Mouse (Mus musculus) central nervous system, embryonic 14 days (tissue): ENCODE measurements around the gene Sf3b6. TPM values are rescaled to one million over a fixed set of nuclear protein-coding genes. Genes with fewer than 3 reads are reported as not detected.

Experiments used
- polyA plus RNA-seq: library from polyadenylated mRNA; depleted of rRNA; stranded (reverse); fragments of >200 nt; gene quantifications from 2 replicates; pipeline ENCODE4 v1.2.3, GENCODE M21; 2012; rRNA removed

Gene Sf3b6
- polyA plus RNA-seq = 209 and 279 TPM in 2 replicates

GRCm38 (mm10) chr12:4817361-4818101 is at the start of gene Sf3b6:
Gene Sf3b6 (plus strand): TSS chr12:4817544.

GRCm38 (mm10) chr12:4768492-4769332 is 48.6 kb upstream of the Sf3b6 start, which contains the start of the genes Pfn4 and Fam228b:
Gene Pfn4 (plus strand): TSS chr12:4769022.
Gene Fam228b (minus strand): TSS chr12:4769267.

GRCm38 (mm10) chr12:4841392-4841887 is 24.1 kb downstream of the Sf3b6 start, which contains the start of gene Fkbp1b:
Gene Fkbp1b (minus strand): TSS chr12:4841591.

GRCm38 (mm10) chr12:4842890-4843597 is 25.7 kb downstream of the Sf3b6 start, which contains the start of gene Wdcp:
Gene Wdcp (plus strand): TSS chr12:4843303.

GRCm38 (mm10) chr12:4874161-4874927 is 57.0 kb downstream of the Sf3b6 start, which contains the start of gene Mfsd2b:
Gene Mfsd2b (minus strand): TSS chr12:4874359.

Other genes with a start within 250 kb of the Sf3b6 start
- gene Itsn2, start 224.9 kb upstream of the Sf3b6 start, polyA plus RNA-seq = 17.8 and 21.7 TPM in 2 replicates
- gene Gm3625, start 224.6 kb upstream of the Sf3b6 start, polyA plus RNA-seq = not detected in 2 replicates
- gene Fam228a, start 79.1 kb upstream of the Sf3b6 start, polyA plus RNA-seq = 2.1 and 2.2 TPM in 2 replicates
- gene Pfn4, start 48.5 kb upstream of the Sf3b6 start, polyA plus RNA-seq = 6.2 and 6.4 TPM in 2 replicates
- 3.9 and 6.9 TPM in 2 replicates for gene Fam228b, start 48.3 kb upstream of the Sf3b6 start, polyA plus RNA-seq
- 30.9 and 47.0 TPM in 2 replicates for gene Fkbp1b, start 24.0 kb downstream of the Sf3b6 start, polyA plus RNA-seq
- gene Wdcp, start 25.8 kb downstream of the Sf3b6 start, polyA plus RNA-seq = 12.9 and 14.4 TPM in 2 replicates
- gene Mfsd2b, start 56.8 kb downstream of the Sf3b6 start, polyA plus RNA-seq = 3.4 and 4.2 TPM in 2 replicates
- 9.6 and 10.7 TPM in 2 replicates for gene Ubxn2a, start 90.2 kb downstream of the Sf3b6 start, polyA plus RNA-seq
- 26.7 and 27.9 TPM in 2 replicates for gene Atad2b, start 99.8 kb downstream of the Sf3b6 start, polyA plus RNA-seq